Mouse (Mus musculus) inflammation-experienced regulatory T-cells (primary cell): ENCODE results near the gene 3830406C13Rik. TPM values are rescaled to one million over a fixed set of nuclear protein-coding genes. Genes with fewer than 3 reads are reported as not detected.

ENCODE experiments used
- polyA plus RNA-seq, 2 experiments: library from polyadenylated mRNA; unstranded; fragments of 100-300 nt; shearing (Covaris generic); gene quantifications; one replicate each; pipeline ENCODE4 v1.2.1; 2017

3830406C13Rik gene
- polyA plus RNA-seq = 10 to 100 TPM; 71.6 to 81.7 TPM

GRCm38 (mm10) chr14:12284141-12284912 is at the start of gene 3830406C13Rik:
Gene 3830406C13Rik, plus strand, starts transcription at chr14:12284173.

GRCm38 (mm10) chr14:12283641-12284040 is 332 bp upstream of the 3830406C13Rik start, which contains the start of gene Gm49355:
Gene Gm49355, plus strand, starts transcription at chr14:12283976.

GRCm38 (mm10) chr14:12348089-12348488 is 64.1 kb downstream of the 3830406C13Rik start, which contains the start of gene Fezf2:
Gene Fezf2, minus strand, starts transcription at chr14:12348189.

Other genes starting within 250 kb of the 3830406C13Rik start
- gene Gm49355, start 197 bp upstream of the 3830406C13Rik start, polyA plus RNA-seq = under 1 TPM; 0.22 to 0.26 TPM
- under 1 TPM in 1 of 2 experiments, not detected in 1; 0.11 TPM for gene Fezf2, start 64.0 kb downstream of the 3830406C13Rik start, polyA plus RNA-seq